In genomic region chr9:70503626-70504041, GRCm38 (mm10) we compare ENCODE assay signal across 8 mouse cellular contexts. TPM values are rescaled to one million over a fixed set of nuclear protein-coding genes. Genes with fewer than 3 reads are reported as not detected.
DNase-seq lines count a peak whose midpoint lies in the region; ATAC-seq lines count a peak whose summit lies in the region.

Gene Rnf111, minus strand, starts transcription at chr9:70503725.

- H3K36me3 ChIP-seq in hindbrain, embryonic 11.5 days (ENCODE audit: control insufficient read depth, insufficient read depth, low read length), result no peaks in the 10 kb centered on the region

- peak within 1 kb of the TSS; percentile 59 for H3K4me2 ChIP-seq in hindbrain, embryonic 11.5 days (replicated peaks; ENCODE audit: low read depth, low read length)

- H3K4me3 ChIP-seq in hindbrain, embryonic 11.5 days (ENCODE audit: low read depth, low read length), result peak within 1 kb of the TSS; percentile 96

- peak; percentile 97 for ATAC-seq in hindbrain, embryonic 11.5 days (ENCODE audit: low FRiP score)

- peak within 1 kb of the TSS; percentile 99 for H3K27ac ChIP-seq in hindbrain, embryonic 11.5 days (ENCODE audit: low read depth, low read length)

- peak within 1 kb of the TSS; percentile 97 for H3K9ac ChIP-seq in hindbrain, embryonic 11.5 days (ENCODE audit: low read depth, low read length)

- under 1% methylated on average over 33 of the region's 45 CpGs for WGBS in hindbrain, embryonic 11.5 days

- peak; percentile 98 for DNase-seq in Muller cell, postnatal 12 days (ENCODE audit: inconsistent ontology term)
- peak; percentile 98 for DNase-seq in cerebellum, adult 9-11 months
- DNase-seq in frontal cortex, adult 2 months (ENCODE audit: extremely low spot score in 1 of 2, low spot score in 1 of 2), result peak; percentile 94 to 97
- DNase-seq in hindbrain, embryonic 11.5 days (ENCODE audit: low spot score), result peak; percentile 98
- DNase-seq in layer of hippocampus, postnatal 10 days (ENCODE audit: low spot score in 2 of 2), result peak; percentile 94 to 98
- peak; percentile 99 for DNase-seq in lung, postnatal 10 days
- peak; percentile 97 for DNase-seq in ovary, postnatal 36 days (ENCODE audit: low spot score)
- DNase-seq in thymus, postnatal 25 days, result peak; percentile 97

- H3K4me1 ChIP-seq in hindbrain, embryonic 11.5 days (replicated peaks; ENCODE audit: control insufficient read depth, insufficient read depth, low read length), result no peaks in the 10 kb centered on the region

- no peaks in the 10 kb centered on the region for H3K9me3 ChIP-seq in hindbrain, embryonic 11.5 days (ENCODE audit: control insufficient read depth, low read length)

- no peaks in the 10 kb centered on the region for H3K27me3 ChIP-seq in hindbrain, embryonic 11.5 days (ENCODE audit: control insufficient read depth, insufficient read depth, low read length)

RNA-seq across cellular contexts. Expression of gene Rnf111, which starts in this region (rescaled TPM):
- 36.3 TPM in 2 replicates for polyA plus RNA-seq in frontal cortex, adult 2 months (2012; rRNA removed)
- polyA plus RNA-seq in hindbrain, embryonic 11.5 days (2014; fragmentation: Nextera tagmentation; extraction: Ambion mirVana), result 40.0 and 42.2 TPM in 2 replicates
- total RNA-seq in layer of hippocampus, postnatal 10 days (2021), result 10 to 100 TPM; 34.3 to 35.8 TPM

Comparison
In these comparisons a context has a peak if more than half of its experiments do, and no peak if none do; other contexts are left out.
1. Peak in every context shown above with its lines: DNase-seq, ATAC-seq, H3K4me3 ChIP-seq and H3K27ac ChIP-seq.